Mouse (Mus musculus) MEL (cell line): ENCODE measurements at regions not wholly inside any gene's neighbourhood (a gene's known extent, or its start where the extent isn't known, plus 50 kb on each side); places are given as distances from the start of the nearest gene placed in this dataset.

Source experiments
- CTCF ChIP-seq, 3 experiments: IDR thresholded peaks in 2 of 3; conservative IDR thresholded peaks in 1 of 3; 2 replicates each; pipeline ENCODE4 v1.5.1; 2011 to 2012; ENCODE audit warnings: low read length in 3 of 3, low read depth in 2 of 3, mild to moderate bottlenecking in 2 of 3, improper control_type of control experiment in 1 of 3, inconsistent platforms in 1 of 3, mixed read lengths in 1 of 3, moderate library complexity in 1 of 3; ENCODE audit not compliant: control insufficient read depth in 1 of 3, insufficient read depth in 1 of 3, poor library complexity in 1 of 3, severe bottlenecking in 1 of 3
- E2F4 ChIP-seq: IDR thresholded peaks from 2 replicates; pipeline ENCODE4 v1.6.1; 2011; ENCODE audit warnings: low read depth, low read length, improper control_type of control experiment, borderline replicate concordance
- ELF1 ChIP-seq: IDR thresholded peaks from 2 replicates; pipeline ENCODE4 v1.6.1; 2014; ENCODE audit warnings: low read depth, mild to moderate bottlenecking, inconsistent platforms, low read length, improper control_type of control experiment, moderate library complexity
- EP300 ChIP-seq, 2 experiments: IDR thresholded peaks; 2 replicates each; pipeline ENCODE4 v1.6.1; 2011; ENCODE audit warnings: improper control_type of control experiment in 2 of 2, low read length in 2 of 2, low read depth in 1 of 2, mild to moderate bottlenecking in 1 of 2
- GABPA ChIP-seq: IDR thresholded peaks from 2 replicates; pipeline ENCODE4 v1.6.1; 2012; ENCODE audit warnings: low read depth, mild to moderate bottlenecking, inconsistent platforms, low read length, improper control_type of control experiment, moderate library complexity
- GATA1 ChIP-seq: IDR thresholded peaks from 2 replicates; pipeline ENCODE4 v1.6.1; 2011; ENCODE audit warnings: low read depth, low read length, improper control_type of control experiment
- MEF2A ChIP-seq: IDR thresholded peaks from 2 replicates; pipeline ENCODE4 v1.6.1; 2014; ENCODE audit warnings: low read depth, mild to moderate bottlenecking, inconsistent platforms, low read length, improper control_type of control experiment; ENCODE audit not compliant: poor library complexity, insufficient replicate concordance, severe bottlenecking; ENCODE audit errors: extremely low read depth
- NELFE ChIP-seq: IDR thresholded peaks from 2 replicates; pipeline ENCODE4 v1.6.1; 2011; ENCODE audit warnings: low read depth, low read length, improper control_type of control experiment
- POLR2A ChIP-seq, 2 experiments: IDR thresholded peaks; 2 replicates each; pipeline ENCODE4 v1.6.1; 2011 to 2012; ENCODE audit warnings: low read length in 2 of 2, mild to moderate bottlenecking in 2 of 2, control low read depth in 1 of 2, improper control_type of control experiment in 1 of 2, low read depth in 1 of 2, moderate library complexity in 1 of 2; ENCODE audit not compliant: control insufficient read depth in 1 of 2, insufficient read depth in 1 of 2, poor library complexity in 1 of 2
- POLR2AphosphoS2 ChIP-seq: IDR thresholded peaks from 2 replicates; pipeline ENCODE4 v1.6.1; 2011; ENCODE audit warnings: low read length, improper control_type of control experiment
- POLR2AphosphoS5 ChIP-seq: IDR thresholded peaks from 2 replicates; pipeline ENCODE4 v1.6.1; 2012; ENCODE audit warnings: low read depth, borderline replicate concordance, mild to moderate bottlenecking, inconsistent platforms, low read length, moderate library complexity, mixed read lengths
- TCF12 ChIP-seq: IDR thresholded peaks from 2 replicates; pipeline ENCODE4 v1.6.1; 2014; ENCODE audit warnings: low read depth, mild to moderate bottlenecking, inconsistent platforms, low read length, improper control_type of control experiment, moderate library complexity
- USF2 ChIP-seq, 2 experiments: IDR thresholded peaks; 2 replicates each; pipeline ENCODE4 v1.6.1; 2011 to 2012; ENCODE audit warnings: improper control_type of control experiment in 2 of 2, low read length in 2 of 2, borderline replicate concordance in 1 of 2, inconsistent platforms in 1 of 2, low read depth in 1 of 2, mild to moderate bottlenecking in 1 of 2; ENCODE audit not compliant: insufficient read depth in 1 of 2
- ZNF384 ChIP-seq: IDR thresholded peaks from 2 replicates; pipeline ENCODE4 v1.6.1; 2012; ENCODE audit warnings: low read depth, mild to moderate bottlenecking, inconsistent platforms, low read length, improper control_type of control experiment

DNA sequence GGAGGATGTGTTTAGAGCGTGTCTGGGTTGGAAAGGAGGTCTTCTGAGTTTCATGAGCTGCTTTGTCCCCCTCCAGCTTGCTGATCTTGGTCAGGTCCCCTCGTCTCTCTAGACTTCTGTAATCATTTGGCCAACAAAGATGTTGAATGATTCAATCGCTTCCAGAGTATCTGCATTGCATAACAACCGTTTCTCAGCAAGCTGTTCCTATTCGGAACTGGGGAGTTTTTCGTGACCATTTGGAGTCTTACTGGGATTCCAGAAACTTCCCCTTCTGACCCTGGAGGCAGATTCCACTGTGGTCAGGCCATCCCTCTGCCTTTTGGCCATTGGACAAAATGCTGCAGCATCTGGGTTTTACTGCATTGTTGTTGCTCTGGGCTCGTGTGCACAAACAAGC lies 93.4 kb upstream of the Cops8 start:
- TF ChIP-seq TCF12 (no peak), POLR2A (IDR thresholded peaks at IDR 0.05; ENCODE audit: control insufficient read depth in 1 of 2, insufficient read depth in 1 of 2, low read depth in 1 of 2, low read length in 2 of 2, poor library complexity in 1 of 2) (no peak), MEF2A (no peak), GABPA (no peak), ZNF384 (no peak), CTCF (IDR thresholded peaks at IDR 0.05 in 2 of 3, conservative IDR thresholded peaks at IDR 0.05 in 1 of 3; ENCODE audit: control insufficient read depth in 1 of 3, insufficient read depth in 1 of 3, low read depth in 2 of 3, low read length in 3 of 3, poor library complexity in 1 of 3, severe bottlenecking in 1 of 3) (no peak), POLR2AphosphoS5 (no peak), GATA1 (no peak), ELF1 (no peak), NELFE (no peak), EP300 (IDR thresholded peaks at IDR 0.05; ENCODE audit: low read depth in 1 of 2, low read length in 2 of 2) (no peak), POLR2AphosphoS2 (no peak), USF2 (IDR thresholded peaks at IDR 0.05; ENCODE audit: borderline replicate concordance in 1 of 2, insufficient read depth in 1 of 2, low read depth in 1 of 2, low read length in 2 of 2) (no peak), E2F4 (no peak)
